ENCODE assay signal across 28 mouse cellular contexts in genomic region chr15:93655743-93656142, GRCm38 (mm10).
DNase-seq lines count a peak whose midpoint lies in the region; ATAC-seq lines count a peak whose summit lies in the region.
"Had no signal": no experiment of that assay in that cellular context is flagged by ENCODE, and none has a peak within 500 bp of the region (broad histone marks: within the 10 kb centered on the region; RNA-seq: fewer than 3 reads in every experiment).

No protein-coding gene starts in this region.

- H3K9me3 ChIP-seq in embryonic facial prominence, embryonic 15.5 days (replicated peaks): no peaks in the 10 kb centered on the region
- H3K9me3 ChIP-seq in embryonic facial prominence, embryonic 10.5 days: no peaks in the 10 kb centered on the region
- no peaks in the 10 kb centered on the region for H3K9me3 ChIP-seq in heart, embryonic 15.5 days (replicated peaks)
- H3K9me3 ChIP-seq in midbrain, embryonic 11.5 days (ENCODE audit: control insufficient read depth, low read length): no peaks in the 10 kb centered on the region
- H3K9me3 ChIP-seq in midbrain, embryonic 16.5 days (replicated peaks; ENCODE audit: control insufficient read depth, low read length, poor library complexity, severe bottlenecking): no peaks in the 10 kb centered on the region
- H3K9me3 ChIP-seq in forebrain, embryonic 11.5 days (ENCODE audit: control insufficient read depth, low read length): no peaks in the 10 kb centered on the region
- H3K9me3 ChIP-seq: embryonic facial prominence, embryonic 13.5 days; forebrain, embryonic 13.5 days; kidney, embryonic 15.5 days; liver, embryonic 15.5 days; midbrain, embryonic 15.5 days had no signal

- no peak for ATAC-seq in embryonic facial prominence, embryonic 15.5 days (ENCODE audit: insufficient number of reproducible peaks, low FRiP score, low TSS enrichment, low read depth)
- ATAC-seq in heart, embryonic 15.5 days (replicated peaks; ENCODE audit: insufficient number of reproducible peaks, insufficient read depth, low FRiP score, low read depth): no peak; the same call in 1 of the 2 replicates
- no peak for ATAC-seq in midbrain, embryonic 11.5 days (ENCODE audit: low FRiP score)
- ATAC-seq in midbrain, embryonic 16.5 days: no peak
- ATAC-seq in forebrain, embryonic 11.5 days (replicated peaks; ENCODE audit: low FRiP score): no peak
- ATAC-seq: forebrain, embryonic 13.5 days; hindbrain, embryonic 16.5 days; midbrain, embryonic 15.5 days had no signal

- peak overlapping the region; percentile 61 for H3K27ac ChIP-seq in embryonic facial prominence, embryonic 15.5 days (replicated peaks)
- H3K27ac ChIP-seq in embryonic facial prominence, embryonic 10.5 days (replicated peaks): no peak overlapping the region
- H3K27ac ChIP-seq in heart, embryonic 15.5 days: peak overlapping the region; percentile 71
- no peak overlapping the region for H3K27ac ChIP-seq in midbrain, embryonic 11.5 days (ENCODE audit: low read depth, low read length)
- no peak overlapping the region for H3K27ac ChIP-seq in midbrain, embryonic 16.5 days (ENCODE audit: low read length)
- no peak overlapping the region for H3K27ac ChIP-seq in forebrain, embryonic 11.5 days (ENCODE audit: low read depth, low read length)
- H3K27ac ChIP-seq: forebrain, embryonic 13.5 days; kidney, embryonic 15.5 days; layer of hippocampus, adult 2 months; left cerebral cortex, adult 2 months; liver, embryonic 15.5 days; midbrain, embryonic 15.5 days had no signal

- peaks cover 38% of the 10 kb centered on the region for H3K4me1 ChIP-seq in embryonic facial prominence, embryonic 15.5 days
- H3K4me1 ChIP-seq in embryonic facial prominence, embryonic 10.5 days: peaks cover 19% of the 10 kb centered on the region; the same call in 1 of the 2 replicates
- H3K4me1 ChIP-seq in heart, embryonic 15.5 days (replicated peaks): peaks cover 35% of the 10 kb centered on the region
- H3K4me1 ChIP-seq in midbrain, embryonic 11.5 days (ENCODE audit: control insufficient read depth, insufficient read depth, low read length): no peaks in the 10 kb centered on the region
- no peaks in the 10 kb centered on the region for H3K4me1 ChIP-seq in midbrain, embryonic 16.5 days (ENCODE audit: control insufficient read depth, insufficient read depth, low read length)
- H3K4me1 ChIP-seq in forebrain, embryonic 11.5 days (replicated peaks; ENCODE audit: control insufficient read depth, insufficient read depth, low read length): no peaks in the 10 kb centered on the region
- H3K4me1 ChIP-seq: forebrain, embryonic 13.5 days; midbrain, embryonic 15.5 days had no signal

- H3K4me3 ChIP-seq in embryonic facial prominence, embryonic 15.5 days (replicated peaks): no peak overlapping the region
- H3K4me3 ChIP-seq in embryonic facial prominence, embryonic 10.5 days: no peak overlapping the region
- H3K4me3 ChIP-seq in heart, embryonic 15.5 days: no peak overlapping the region
- H3K4me3 ChIP-seq in midbrain, embryonic 11.5 days (ENCODE audit: low read depth, low read length): no peak overlapping the region
- H3K4me3 ChIP-seq in midbrain, embryonic 16.5 days (ENCODE audit: low read depth, low read length): no peak overlapping the region
- no peak overlapping the region for H3K4me3 ChIP-seq in forebrain, embryonic 11.5 days (ENCODE audit: low read depth, low read length)
- H3K4me3 ChIP-seq: embryonic facial prominence, embryonic 13.5 days; forebrain, embryonic 13.5 days; kidney, embryonic 15.5 days; layer of hippocampus, adult 2 months; left cerebral cortex, adult 2 months; liver, embryonic 15.5 days; midbrain, embryonic 15.5 days had no signal

- no peak overlapping the region for H3K4me2 ChIP-seq in embryonic facial prominence, embryonic 15.5 days (replicated peaks)
- no peak overlapping the region for H3K4me2 ChIP-seq in heart, embryonic 15.5 days
- no peak overlapping the region for H3K4me2 ChIP-seq in midbrain, embryonic 11.5 days
- no peak overlapping the region for H3K4me2 ChIP-seq in midbrain, embryonic 16.5 days (ENCODE audit: low read length)
- no peak overlapping the region for H3K4me2 ChIP-seq in forebrain, embryonic 11.5 days (ENCODE audit: low read depth, low read length, severe bottlenecking)
- H3K4me2 ChIP-seq: embryonic facial prominence, embryonic 13.5 days; forebrain, embryonic 13.5 days; kidney, embryonic 15.5 days; liver, embryonic 15.5 days; midbrain, embryonic 15.5 days had no signal

- no peaks in the 10 kb centered on the region for H3K27me3 ChIP-seq in embryonic facial prominence, embryonic 15.5 days
- H3K27me3 ChIP-seq in embryonic facial prominence, embryonic 10.5 days (replicated peaks; ENCODE audit: low read depth, poor library complexity, severe bottlenecking): no peaks in the 10 kb centered on the region
- H3K27me3 ChIP-seq in heart, embryonic 15.5 days: no peaks in the 10 kb centered on the region
- no peaks in the 10 kb centered on the region for H3K27me3 ChIP-seq in midbrain, embryonic 11.5 days (ENCODE audit: control insufficient read depth, insufficient read depth, low read length)
- no peaks in the 10 kb centered on the region for H3K27me3 ChIP-seq in midbrain, embryonic 16.5 days (ENCODE audit: control insufficient read depth, insufficient read depth, low read depth, low read length)
- H3K27me3 ChIP-seq in forebrain, embryonic 11.5 days (ENCODE audit: control insufficient read depth, insufficient read depth, low read length): no peaks in the 10 kb centered on the region
- H3K27me3 ChIP-seq: embryonic facial prominence, embryonic 13.5 days; forebrain, embryonic 13.5 days; kidney, embryonic 15.5 days; liver, embryonic 15.5 days; midbrain, embryonic 15.5 days; Patski had no signal

- H3K9ac ChIP-seq in embryonic facial prominence, embryonic 15.5 days: no peak overlapping the region
- no peak overlapping the region for H3K9ac ChIP-seq in heart, embryonic 15.5 days
- no peak overlapping the region for H3K9ac ChIP-seq in midbrain, embryonic 11.5 days (ENCODE audit: low read length)
- H3K9ac ChIP-seq in midbrain, embryonic 16.5 days (ENCODE audit: low read depth, low read length): no peak overlapping the region
- no peak overlapping the region for H3K9ac ChIP-seq in forebrain, embryonic 11.5 days (ENCODE audit: low read length)
- H3K9ac ChIP-seq: embryonic facial prominence, embryonic 13.5 days; forebrain, embryonic 13.5 days; kidney, embryonic 15.5 days; liver, embryonic 15.5 days; midbrain, embryonic 15.5 days had no signal

- no peak for DNase-seq in embryonic facial prominence, embryonic 10.5 days (ENCODE audit: low spot score)
- DNase-seq in heart, adult 8-10 months (ENCODE audit: low spot score): no peak
- peak; percentile 44 for DNase-seq in midbrain, embryonic 11.5 days (ENCODE audit: low spot score, missing footprints)
- DNase-seq in forebrain, embryonic 11.5 days (ENCODE audit: low spot score): no peak
- DNase-seq: cerebellum, adult 11 months; cerebellum, adult 9-10 months; cerebellum, postnatal 36 days; embryo, embryonic 11 days; gastrocnemius, postnatal 10 days; kidney, adult 18-20 months; kidney, postnatal 36 days; lung, postnatal 36 days; right cerebral cortex, postnatal 25 days; spleen, adult 18-20 months; thymus, postnatal 14 days had no signal

- H3K36me3 ChIP-seq in embryonic facial prominence, embryonic 15.5 days: no peaks in the 10 kb centered on the region
- H3K36me3 ChIP-seq in embryonic facial prominence, embryonic 10.5 days (replicated peaks): no peaks in the 10 kb centered on the region
- H3K36me3 ChIP-seq in heart, embryonic 15.5 days: no peaks in the 10 kb centered on the region
- H3K36me3 ChIP-seq in midbrain, embryonic 11.5 days (ENCODE audit: control insufficient read depth, insufficient read depth, low read length): no peaks in the 10 kb centered on the region
- H3K36me3 ChIP-seq in midbrain, embryonic 16.5 days (ENCODE audit: control insufficient read depth, insufficient read depth, low read length): no peaks in the 10 kb centered on the region
- no peaks in the 10 kb centered on the region for H3K36me3 ChIP-seq in forebrain, embryonic 11.5 days (ENCODE audit: control insufficient read depth, insufficient read depth, low read length)
- H3K36me3 ChIP-seq: embryonic facial prominence, embryonic 13.5 days; G1E; kidney, embryonic 15.5 days; liver, embryonic 15.5 days; midbrain, embryonic 15.5 days had no signal

- 82% methylated on average over 6 of the region's 6 CpGs for WGBS in embryonic facial prominence, embryonic 15.5 days
- 94% methylated on average over 6 of the region's 6 CpGs for WGBS in embryonic facial prominence, embryonic 10.5 days
- WGBS in heart, embryonic 15.5 days: 54% methylated on average over 6 of the region's 6 CpGs
- 88% methylated on average over 6 of the region's 6 CpGs for WGBS in midbrain, embryonic 11.5 days
- WGBS in midbrain, embryonic 16.5 days: 96% methylated on average over 6 of the region's 6 CpGs
- WGBS in forebrain, embryonic 11.5 days: 96% methylated on average over 6 of the region's 6 CpGs

Comparison
In these comparisons a context has a peak if more than half of its experiments do, and no peak if none do; other contexts are left out.
1. H3K27ac ChIP-seq: peak in embryonic facial prominence, embryonic 15.5 days (single experiment) and heart, embryonic 15.5 days (single experiment); none in embryonic facial prominence, embryonic 10.5 days (single experiment), midbrain, embryonic 11.5 days (single experiment), midbrain, embryonic 16.5 days (single experiment) and forebrain, embryonic 11.5 days (single experiment).